Mouse (Mus musculus) testis, adult 10 weeks (tissue): Measurements from ENCODE around the gene Exosc3. TPM values are rescaled to one million over a fixed set of nuclear protein-coding genes. Genes with fewer than 3 reads are reported as not detected.

Source experiments
- polyA plus RNA-seq: library from polyadenylated mRNA; stranded (reverse); fragments of 350-450 nt; fragmentation: Illumina TruSeq; extraction: RNeasy Lipid Tissue Mini Kit (QIAGEN cat#74804); gene quantifications from one replicate; pipeline ENCODE4 v1.2.3, GENCODE M21; 2014; ENCODE audit warnings: low read depth, low replicate concordance

Gene Exosc3
- polyA plus RNA-seq, result 99.5 TPM

GRCm38 (mm10) chr4:45342286-45343155 lies at the start of gene Exosc3:
Gene Exosc3 (minus strand): TSS chr4:45342732.

GRCm38 (mm10) chr4:45341669-45342249 lies 773 bp downstream of the Exosc3 start, which contains the start of gene Dcaf10:
Gene Dcaf10 (plus strand): TSS chr4:45342101.

GRCm38 (mm10) chr4:45296662-45297564 lies 45.6 kb downstream of the Exosc3 start, which contains the start of gene Trmt10b:
Gene Trmt10b (plus strand): TSS chr4:45297127.

Other genes starting within 250 kb of the Exosc3 start
- gene Tomm5, start 234.6 kb downstream of the Exosc3 start, polyA plus RNA-seq, result 13.4 TPM
- 1.4 TPM for gene Frmpd1, start 157.9 kb downstream of the Exosc3 start, polyA plus RNA-seq
- 32.6 TPM for gene Trmt10b, start 45.6 kb downstream of the Exosc3 start, polyA plus RNA-seq
- gene Dcaf10, start 631 bp downstream of the Exosc3 start, polyA plus RNA-seq, result 32.1 TPM
- gene Slc25a51, start 66.0 kb upstream of the Exosc3 start, polyA plus RNA-seq, result 9.1 TPM
- 1.8 TPM for gene Shb, start 189.7 kb upstream of the Exosc3 start, polyA plus RNA-seq